ENCODE assay signal across 18 mouse cellular contexts in the genomic region with DNA sequence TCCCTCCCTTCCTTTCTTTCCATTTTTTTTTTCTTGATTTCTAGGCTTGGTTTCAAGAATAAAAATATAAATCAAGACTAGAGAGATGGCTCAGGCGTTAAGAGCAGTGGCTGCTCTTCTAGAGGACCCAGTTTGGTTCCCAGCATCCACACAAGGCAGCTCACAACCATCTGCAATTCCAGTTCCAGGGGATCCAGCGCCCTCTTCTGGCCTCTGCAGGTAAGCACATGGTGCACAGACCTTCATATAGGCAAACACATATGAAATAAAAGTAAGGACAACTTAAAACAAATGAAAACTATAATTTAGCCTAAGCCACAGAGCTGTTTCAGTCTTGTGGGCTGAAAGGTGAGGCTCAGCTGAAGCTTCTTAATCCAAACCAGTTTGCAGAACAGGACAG.
DNase-seq lines count a peak whose midpoint lies in the region; ATAC-seq and TF ChIP-seq lines count a peak whose summit lies in the region.
"Had no signal": no experiment of that assay in that cellular context is flagged by ENCODE, and none has a peak within 500 bp of the region (broad histone marks: within the 10 kb centered on the region; RNA-seq: fewer than 3 reads in every experiment).

No protein-coding gene starts in this region.

- WGBS in heart, embryonic 11.5 days (ENCODE audit: insufficient replicate concordance): 62% methylated on average over 2 of the region's 2 CpGs
- WGBS in limb, embryonic 15.5 days: 64% methylated on average over 2 of the region's 2 CpGs
- WGBS in limb, embryonic 10.5 days: 75% methylated on average over 2 of the region's 2 CpGs

- no peak overlapping the region for H3K4me3 ChIP-seq in heart, embryonic 11.5 days (ENCODE audit: low read depth, low read length)
- H3K4me3 ChIP-seq in limb, embryonic 15.5 days: no peak overlapping the region
- H3K4me3 ChIP-seq in limb, embryonic 10.5 days: no peak overlapping the region
- H3K4me3 ChIP-seq in E14TG2a.4 (replicated peaks; ENCODE audit: low read length): no peak overlapping the region
- H3K4me3 ChIP-seq: limb, embryonic 13.5 days; neural tube, embryonic 15.5 days had no signal

- ATAC-seq in heart, embryonic 11.5 days (replicated peaks; ENCODE audit: insufficient number of reproducible peaks, low FRiP score, low TSS enrichment): no peak
- ATAC-seq in limb, embryonic 15.5 days (ENCODE audit: insufficient number of reproducible peaks, low FRiP score, low TSS enrichment, low read depth): no peak
- no peak for ATAC-seq in frontal cortex, adult (ENCODE audit: low TSS enrichment)
- ATAC-seq: forebrain, embryonic 16.5 days had no signal

- H3K27me3 ChIP-seq in heart, embryonic 11.5 days (ENCODE audit: control insufficient read depth, insufficient read depth, low read length): no peaks in the 10 kb centered on the region
- no peaks in the 10 kb centered on the region for H3K27me3 ChIP-seq in limb, embryonic 15.5 days
- no peaks in the 10 kb centered on the region for H3K27me3 ChIP-seq in limb, embryonic 10.5 days (ENCODE audit: low read depth, poor library complexity, severe bottlenecking)
- no peaks in the 10 kb centered on the region for H3K27me3 ChIP-seq in E14TG2a.4 (ENCODE audit: insufficient read depth, low read length)
- H3K27me3 ChIP-seq: limb, embryonic 13.5 days; neural tube, embryonic 15.5 days had no signal

- peaks cover 13% of the 10 kb centered on the region for H3K4me1 ChIP-seq in heart, embryonic 11.5 days (ENCODE audit: control insufficient read depth, insufficient read depth, low read length)
- H3K4me1 ChIP-seq in limb, embryonic 15.5 days: peaks cover 27% of the 10 kb centered on the region
- H3K4me1 ChIP-seq in limb, embryonic 10.5 days: peaks cover 3% of the 10 kb centered on the region; the same call in 1 of the 2 replicates
- peaks cover 61% of the 10 kb centered on the region for H3K4me1 ChIP-seq in E14TG2a.4 (replicated peaks; ENCODE audit: low read depth, low read length)

- DNase-seq in heart, postnatal 4 days: no peak
- no peak for DNase-seq in limb, embryonic 10.5 days (ENCODE audit: low spot score)
- DNase-seq in ZHBTc4 (ENCODE audit: low read depth, low spot score): peak; percentile 56
- no peak for DNase-seq in thymus, postnatal 0 days (ENCODE audit: low spot score)
- DNase-seq: adrenal gland, postnatal 25 days; cerebellum, adult 11-12 months; kidney, postnatal 14 days; layer of hippocampus, postnatal 36 days; right cerebral cortex, adult 18-20 months; thymus, postnatal 4 days had no signal

- peak; percentile 79 for TF ChIP-seq CTCF in E14TG2a.4 (conservative IDR thresholded peaks at IDR 0.05; ENCODE audit: low read length)

- H3K9me3 ChIP-seq in heart, embryonic 11.5 days (replicated peaks; ENCODE audit: control insufficient read depth, low read length): 0 out of 2 replicates have a peak, but pooled peaks cover 4% of the 10 kb centered on the region
- no peaks in the 10 kb centered on the region; the same call in 1 of the 2 replicates for H3K9me3 ChIP-seq in limb, embryonic 15.5 days
- H3K9me3 ChIP-seq in limb, embryonic 10.5 days (replicated peaks): no peaks in the 10 kb centered on the region; the same call in 1 of the 2 replicates
- no peaks in the 10 kb centered on the region for H3K9me3 ChIP-seq in E14TG2a.4 (ENCODE audit: low read length)
- H3K9me3 ChIP-seq: neural tube, embryonic 15.5 days had no signal

- no peak overlapping the region for H3K9ac ChIP-seq in heart, embryonic 11.5 days (ENCODE audit: low read depth, low read length)
- no peak overlapping the region for H3K9ac ChIP-seq in limb, embryonic 15.5 days
- H3K9ac ChIP-seq: hindbrain, embryonic 14.5 days; limb, embryonic 13.5 days; neural tube, embryonic 15.5 days had no signal

- H3K27ac ChIP-seq in heart, embryonic 11.5 days (ENCODE audit: low read depth, low read length): peak overlapping the region; percentile 57; the same call in 1 of the 2 replicates
- 0 out of 2 replicates have a peak overlapping the region, but pooled peaks have one; percentile 27 for H3K27ac ChIP-seq in limb, embryonic 15.5 days
- H3K27ac ChIP-seq in limb, embryonic 10.5 days: no peak overlapping the region
- H3K27ac ChIP-seq: hindbrain, embryonic 14.5 days; limb, embryonic 13.5 days; neural tube, embryonic 15.5 days had no signal

- H3K4me2 ChIP-seq in heart, embryonic 11.5 days: no peak overlapping the region
- H3K4me2 ChIP-seq in limb, embryonic 15.5 days: no peak overlapping the region
- H3K4me2 ChIP-seq: hindbrain, embryonic 14.5 days; limb, embryonic 13.5 days; neural tube, embryonic 15.5 days had no signal

- H3K36me3 ChIP-seq in heart, embryonic 11.5 days (ENCODE audit: control insufficient read depth, insufficient read depth, low read length): peaks cover 37% of the 10 kb centered on the region
- peaks cover 53% of the 10 kb centered on the region for H3K36me3 ChIP-seq in limb, embryonic 15.5 days
- peaks cover 98% of the 10 kb centered on the region for H3K36me3 ChIP-seq in limb, embryonic 10.5 days
- peaks cover 89% of the 10 kb centered on the region for H3K36me3 ChIP-seq in E14TG2a.4 (ENCODE audit: insufficient read depth, low read length)
